Mouse (Mus musculus) lung, postnatal 0 days (tissue): ENCODE results near the gene Arhgap27.
A peak's percentile ranks its signal among the peaks of the same experiment; 100 is the strongest.

Experiments
- CTCF ChIP-seq: IDR thresholded peaks from 2 replicates; pipeline ENCODE4 v1.5.1; 2016; ENCODE audit warnings: antibody characterized with exemption, mild to moderate bottlenecking
- EP300 ChIP-seq: IDR thresholded peaks from 2 replicates; pipeline ENCODE4 v1.6.1; 2016; ENCODE audit warnings: antibody characterized with exemption, mild to moderate bottlenecking, control low read depth

DNA sequence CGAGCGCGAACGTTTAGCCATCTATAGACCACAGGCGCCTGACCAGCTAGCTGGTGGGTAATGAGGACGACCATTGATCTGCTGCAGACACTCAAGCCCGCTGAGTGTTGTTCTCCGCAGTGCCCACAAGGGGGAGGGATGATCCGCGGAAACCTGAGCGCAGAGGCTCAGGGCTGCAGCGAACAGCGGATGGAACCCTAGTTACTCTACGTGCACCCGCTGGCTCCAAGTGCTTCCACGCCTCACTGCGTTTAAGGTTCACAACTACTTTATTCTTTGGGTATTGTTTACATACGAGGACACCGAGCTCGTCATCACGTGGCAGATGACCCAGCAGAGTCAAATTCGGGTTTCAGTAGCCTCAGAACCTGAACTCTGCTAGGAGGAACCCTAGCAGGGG, 4.4 kb downstream of the Arhgap27 start:
- peak; percentile 90 for TF ChIP-seq CTCF
- no peak for TF ChIP-seq EP300
